ENCODE assay signal across 20 mouse cellular contexts in the genomic region with DNA sequence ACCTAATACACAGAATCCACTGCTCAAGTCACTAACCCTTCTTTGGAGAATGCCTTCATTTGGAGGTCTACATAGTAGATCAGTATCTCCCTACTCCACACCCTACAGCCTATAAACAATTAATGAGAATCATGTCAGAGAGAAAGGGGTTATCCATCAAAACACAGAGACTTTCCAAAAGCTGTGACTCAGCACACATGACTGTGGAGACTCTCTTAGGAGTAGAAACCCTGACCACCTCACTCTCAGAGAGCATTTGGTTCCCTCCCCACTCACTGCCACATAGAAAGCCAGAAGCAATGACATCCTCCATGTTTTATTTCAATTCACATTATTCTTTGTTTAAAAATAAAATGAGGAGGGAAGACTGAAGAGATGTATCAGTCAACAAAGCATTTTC.
"Had no signal": no experiment of that assay in that cellular context is flagged by ENCODE, and none has a peak within 500 bp of the region (broad histone marks: within the 10 kb centered on the region; RNA-seq: fewer than 3 reads in every experiment).

No protein-coding gene starts in this region.

- DNase-seq: kidney, adult 2 months; kidney, postnatal 25 days; layer of hippocampus, adult 9-11 months; liver, embryonic 13.5 days; lung, adult 18-20 months; lung, postnatal 10 days; lung, postnatal 36 days; thymus, adult 18-20 months; thymus, postnatal 36 days had no signal

- H3K27me3 ChIP-seq: limb, embryonic 13.5 days; liver, embryonic 13.5 days; lung, embryonic 15.5 days; megakaryocyte, embryonic 14.5 days; midbrain, embryonic 13.5 days; neural tube, embryonic 13.5 days had no signal

- H3K4me3 ChIP-seq: layer of hippocampus, adult 2 months; limb, embryonic 10.5 days; limb, embryonic 13.5 days; liver, embryonic 13.5 days; lung, embryonic 15.5 days; megakaryocyte, embryonic 14.5 days; midbrain, embryonic 10.5 days; midbrain, embryonic 13.5 days; myocyte; neural tube, embryonic 13.5 days had no signal

- H3K36me3 ChIP-seq: limb, embryonic 10.5 days; liver, embryonic 13.5 days; lung, embryonic 15.5 days; midbrain, embryonic 10.5 days; midbrain, embryonic 13.5 days; neural tube, embryonic 13.5 days had no signal

- H3K9ac ChIP-seq: limb, embryonic 13.5 days; liver, embryonic 13.5 days; lung, embryonic 15.5 days; midbrain, embryonic 13.5 days; neural tube, embryonic 13.5 days had no signal

- H3K4me2 ChIP-seq: limb, embryonic 13.5 days; liver, embryonic 13.5 days; lung, embryonic 15.5 days; midbrain, embryonic 13.5 days; neural tube, embryonic 13.5 days had no signal

- H3K9me3 ChIP-seq: limb, embryonic 10.5 days; limb, embryonic 13.5 days; liver, embryonic 13.5 days; lung, embryonic 15.5 days; megakaryocyte, embryonic 14.5 days; midbrain, embryonic 10.5 days; midbrain, embryonic 13.5 days; neural tube, embryonic 13.5 days had no signal

- H3K4me1 ChIP-seq: megakaryocyte, embryonic 14.5 days had no signal

- H3K27ac ChIP-seq: kidney, postnatal 0 days; layer of hippocampus, adult 2 months; limb, embryonic 10.5 days; limb, embryonic 13.5 days; liver, embryonic 13.5 days; lung, embryonic 15.5 days; midbrain, embryonic 10.5 days; midbrain, embryonic 13.5 days; neural tube, embryonic 13.5 days had no signal

- ATAC-seq: midbrain, embryonic 13.5 days; midbrain, embryonic 16.5 days had no signal
